In genomic region chr19:60160611-60161274, GRCm38 (mm10) we compare ENCODE assay signal across 8 mouse cellular contexts.
DNase-seq lines count a peak whose midpoint lies in the region; ATAC-seq lines count a peak whose summit lies in the region.

No protein-coding gene starts in this region.

- peak overlapping the region; percentile 22; the same call in 1 of the 2 replicates for H3K4me2 ChIP-seq in midbrain, embryonic 11.5 days
- H3K4me2 ChIP-seq in midbrain, embryonic 13.5 days (replicated peaks) = no peak overlapping the region
- peak overlapping the region; percentile 29 for H3K4me2 ChIP-seq in forebrain, embryonic 12.5 days
- H3K4me2 ChIP-seq in liver, embryonic 13.5 days = peak overlapping the region; percentile 43

- ATAC-seq in midbrain, embryonic 11.5 days (ENCODE audit: low FRiP score) = no peak
- no peak for ATAC-seq in midbrain, embryonic 13.5 days
- no peak for ATAC-seq in forebrain, embryonic 12.5 days (ENCODE audit: low FRiP score)
- ATAC-seq in liver, embryonic 13.5 days (ENCODE audit: low read depth) = no peak
- peak; percentile 97 for ATAC-seq in neutrophil, adult 5-6 weeks (ENCODE audit: extremely low read depth, insufficient number of reproducible peaks, low FRiP score, poor library complexity, severe bottlenecking)

- no peaks in the 10 kb centered on the region for H3K36me3 ChIP-seq in midbrain, embryonic 11.5 days (ENCODE audit: control insufficient read depth, insufficient read depth, low read length)
- H3K36me3 ChIP-seq in midbrain, embryonic 13.5 days = no peaks in the 10 kb centered on the region
- H3K36me3 ChIP-seq in forebrain, embryonic 12.5 days (replicated peaks) = no peaks in the 10 kb centered on the region
- H3K36me3 ChIP-seq in liver, embryonic 13.5 days = no peaks in the 10 kb centered on the region

- peaks cover 20% of the 10 kb centered on the region; the same call in 1 of the 2 replicates for H3K27me3 ChIP-seq in midbrain, embryonic 11.5 days (ENCODE audit: control insufficient read depth, insufficient read depth, low read length)
- H3K27me3 ChIP-seq in midbrain, embryonic 13.5 days = peaks cover 54% of the 10 kb centered on the region
- peaks cover 54% of the 10 kb centered on the region for H3K27me3 ChIP-seq in forebrain, embryonic 12.5 days
- 0 out of 2 replicates have a peak, but pooled peaks cover 3% of the 10 kb centered on the region for H3K27me3 ChIP-seq in liver, embryonic 13.5 days

- 6% methylated on average over 20 of the region's 20 CpGs for WGBS in midbrain, embryonic 11.5 days
- WGBS in midbrain, embryonic 13.5 days = 5% methylated on average over 20 of the region's 20 CpGs
- 3% methylated on average over 20 of the region's 20 CpGs for WGBS in forebrain, embryonic 12.5 days
- 10% methylated on average over 20 of the region's 20 CpGs for WGBS in liver, embryonic 13.5 days (ENCODE audit: insufficient replicate concordance)

- H3K4me1 ChIP-seq in midbrain, embryonic 11.5 days (ENCODE audit: control insufficient read depth, insufficient read depth, low read length) = peaks cover 3% of the 10 kb centered on the region
- peaks cover 10% of the 10 kb centered on the region; the same call in 1 of the 2 replicates for H3K4me1 ChIP-seq in midbrain, embryonic 13.5 days (replicated peaks)
- peaks cover 6% of the 10 kb centered on the region for H3K4me1 ChIP-seq in forebrain, embryonic 12.5 days
- H3K4me1 ChIP-seq in liver, embryonic 13.5 days (replicated peaks) = peaks cover 3% of the 10 kb centered on the region; the same call in 1 of the 2 replicates

- H3K9me3 ChIP-seq in midbrain, embryonic 11.5 days (ENCODE audit: control insufficient read depth, low read length) = no peaks in the 10 kb centered on the region
- H3K9me3 ChIP-seq in midbrain, embryonic 13.5 days = no peaks in the 10 kb centered on the region
- no peaks in the 10 kb centered on the region for H3K9me3 ChIP-seq in forebrain, embryonic 12.5 days
- H3K9me3 ChIP-seq in liver, embryonic 13.5 days (replicated peaks) = no peaks in the 10 kb centered on the region

- no peak overlapping the region for H3K27ac ChIP-seq in midbrain, embryonic 11.5 days (ENCODE audit: low read depth, low read length)
- no peak overlapping the region for H3K27ac ChIP-seq in midbrain, embryonic 13.5 days
- H3K27ac ChIP-seq in forebrain, embryonic 12.5 days = peak overlapping the region; percentile 31; the same call in 1 of the 2 replicates
- H3K27ac ChIP-seq in liver, embryonic 13.5 days = no peak overlapping the region

- DNase-seq in midbrain, embryonic 11.5 days (ENCODE audit: low spot score, missing footprints) = peak; percentile 91
- peak; percentile 10 for DNase-seq in adrenal gland, adult 2 months
- peak; percentile 78 for DNase-seq in induced T-regulatory cell, adult 2 months (ENCODE audit: low read depth)
- DNase-seq in liver, embryonic 13.5 days = peak; percentile 34
- no peak for DNase-seq in frontal cortex, postnatal 14 days (ENCODE audit: low spot score in 2 of 2)

- no peak overlapping the region for H3K9ac ChIP-seq in midbrain, embryonic 11.5 days (ENCODE audit: low read length)
- no peak overlapping the region for H3K9ac ChIP-seq in midbrain, embryonic 13.5 days (replicated peaks)
- no peak overlapping the region for H3K9ac ChIP-seq in forebrain, embryonic 12.5 days
- no peak overlapping the region for H3K9ac ChIP-seq in liver, embryonic 13.5 days

- H3K4me3 ChIP-seq in midbrain, embryonic 11.5 days (ENCODE audit: low read depth, low read length) = no peak overlapping the region
- H3K4me3 ChIP-seq in midbrain, embryonic 13.5 days (replicated peaks) = no peak overlapping the region
- H3K4me3 ChIP-seq in forebrain, embryonic 12.5 days (replicated peaks) = no peak overlapping the region
- H3K4me3 ChIP-seq in liver, embryonic 13.5 days (replicated peaks) = peak overlapping the region; percentile 31; the same call in 1 of the 2 replicates

Comparison
In these comparisons a context has a peak if more than half of its experiments do, and no peak if none do; other contexts are left out.
1. DNase-seq: peak in midbrain, embryonic 11.5 days (single experiment), adrenal gland, adult 2 months (single experiment), induced T-regulatory cell, adult 2 months (single experiment) and liver, embryonic 13.5 days (single experiment); none in frontal cortex, postnatal 14 days (0 of 2).